Mouse (Mus musculus) megakaryocyte, embryonic 14.5 days (primary cell): ENCODE results near the gene Zdhhc5. TPM values are rescaled to one million over a fixed set of nuclear protein-coding genes. Genes with fewer than 3 reads are reported as not detected.
"Not testable (repeated sequence)": the region's sequence is repeated elsewhere in the genome, so short reads cannot be mapped to it uniquely, and the experiment has no call there.

Experiments used
- H3K27me3 ChIP-seq: replicated peaks from 2 replicates; pipeline ENCODE3; 2012; ENCODE audit warnings: inconsistent platforms
- H3K36me3 ChIP-seq: replicated peaks from 2 replicates; pipeline ENCODE3; 2012; ENCODE audit warnings: low read length, inconsistent platforms, mixed read lengths
- H3K4me1 ChIP-seq: 2 replicates; pipeline ENCODE4 v1.6.1; 2012; ENCODE audit warnings: inconsistent platforms
- H3K4me3 ChIP-seq: replicated peaks from 2 replicates; pipeline ENCODE3; 2012; ENCODE audit warnings: moderate library complexity, mild to moderate bottlenecking, inconsistent platforms
- H3K9me3 ChIP-seq: 2 replicates; pipeline ENCODE4 v1.6.1; 2012; ENCODE audit warnings: inconsistent platforms
- FLI1 ChIP-seq: IDR thresholded peaks from 2 replicates; pipeline ENCODE4 v1.6.1; 2012; ENCODE audit warnings: low read length, inconsistent platforms, mixed read lengths
- GATA1 ChIP-seq: IDR thresholded peaks from 3 replicates; pipeline ENCODE4 v1.6.1; 2012; ENCODE audit warnings: mixed read lengths, low read length, inconsistent platforms, borderline replicate concordance
- polyA plus RNA-seq: library from polyadenylated mRNA; stranded (reverse); fragments of >175 nt; gene quantifications from 2 replicates; pipeline ENCODE4 v1.2.3, GENCODE M21; 2012; ENCODE audit warnings: low replicate concordance; ENCODE audit not compliant: insufficient read depth

Gene Zdhhc5
- polyA plus RNA-seq, 1 experiment = 20.0 TPM

DNA sequence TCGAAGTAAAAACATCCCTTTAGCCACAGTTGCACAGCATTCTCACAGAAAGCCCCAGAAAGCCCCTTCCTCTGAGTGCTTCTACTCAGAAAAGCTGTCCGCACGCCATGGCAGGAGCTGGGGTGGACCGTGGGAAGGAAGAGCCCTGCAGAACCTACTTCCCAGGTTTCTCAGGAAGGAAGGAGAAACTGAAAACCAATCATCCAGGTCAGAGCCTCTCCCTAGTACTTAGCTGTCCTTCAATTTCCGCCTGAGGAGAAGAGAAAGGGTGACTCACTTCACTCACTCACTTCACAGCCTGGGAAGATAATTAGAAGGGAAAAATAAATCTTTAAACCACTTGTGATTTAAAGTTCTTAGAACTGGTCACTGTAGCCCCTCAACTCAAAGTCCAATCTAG lies 10.7 kb downstream of the Zdhhc5 start:
- H3K4me3 ChIP-seq = no peak overlapping the region
- TF ChIP-seq FLI1 (no peak), GATA1 (no peak)
- no peaks in the 10 kb centered on the region for H3K27me3 ChIP-seq
- H3K36me3 ChIP-seq = peaks cover 81% of the 10 kb centered on the region
- no peaks in the 10 kb centered on the region for H3K9me3 ChIP-seq
- peaks cover 65% of the 10 kb centered on the region for H3K4me1 ChIP-seq

DNA sequence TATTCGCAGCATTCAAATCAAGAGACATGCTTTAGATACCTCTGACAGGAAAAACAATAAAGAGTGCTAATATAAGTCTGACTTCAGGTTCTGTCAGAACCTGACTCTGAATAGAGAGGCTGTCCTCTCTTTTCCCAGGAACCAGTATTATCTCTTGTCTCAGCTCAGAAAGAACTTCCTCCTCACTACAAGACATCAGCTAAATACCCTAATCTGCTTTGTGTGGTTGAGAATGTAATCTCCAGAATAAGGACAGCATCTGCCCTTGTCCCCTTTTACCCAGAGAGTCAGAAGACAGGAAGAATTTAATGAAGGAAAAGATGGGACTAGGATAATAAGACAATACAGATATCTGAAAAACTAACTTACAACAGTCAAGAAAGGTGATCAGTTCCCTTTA lies 11.5 kb downstream of the Zdhhc5 start:
- no peaks in the 10 kb centered on the region for H3K27me3 ChIP-seq
- no peak overlapping the region for H3K4me3 ChIP-seq
- H3K36me3 ChIP-seq = peaks cover 80% of the 10 kb centered on the region
- H3K4me1 ChIP-seq = peaks cover 58% of the 10 kb centered on the region
- no peak for TF ChIP-seq FLI1
- no peak for TF ChIP-seq GATA1
- no peaks in the 10 kb centered on the region for H3K9me3 ChIP-seq

- Histone ChIP-seq H3K27me3 (no peaks in the 10 kb centered on the region), H3K4me3 (no peak overlapping the region), H3K36me3 (peaks cover 95% of the 10 kb centered on the region), H3K9me3 (no peaks in the 10 kb centered on the region), H3K4me1 (peaks cover under 1% of the 10 kb centered on the region; the same call in 1 of the 2 replicates)
- TF ChIP-seq FLI1 = no peak
- TF ChIP-seq GATA1 = no peak
Observed at GRCm38 (mm10) chr2:84695007-84695695, 19.8 kb downstream of the Zdhhc5 start.

- no peak for TF ChIP-seq FLI1
- no peak for TF ChIP-seq GATA1
- peaks cover 97% of the 10 kb centered on the region for H3K36me3 ChIP-seq
- no peaks in the 10 kb centered on the region for H3K9me3 ChIP-seq
- no peak overlapping the region for H3K4me3 ChIP-seq
- H3K27me3 ChIP-seq = no peaks in the 10 kb centered on the region
- H3K4me1 ChIP-seq = peaks cover 15% of the 10 kb centered on the region
Observed at GRCm38 (mm10) chr2:84690050-84690449, 24.9 kb downstream of the Zdhhc5 start.

GRCm38 (mm10) chr2:84688080-84688844 lies 26.7 kb downstream of the Zdhhc5 start:
- Histone ChIP-seq H3K36me3 (peaks cover 91% of the 10 kb centered on the region), H3K4me3 (no peak overlapping the region), H3K9me3 (no peaks in the 10 kb centered on the region), H3K27me3 (no peaks in the 10 kb centered on the region), H3K4me1 (peaks cover 21% of the 10 kb centered on the region)
- TF ChIP-seq FLI1 = no peak
- no peak for TF ChIP-seq GATA1

- H3K9me3 ChIP-seq = no peaks in the 10 kb centered on the region
- no peaks in the 10 kb centered on the region for H3K27me3 ChIP-seq
- H3K4me1 ChIP-seq = peaks cover 25% of the 10 kb centered on the region; the same call in 1 of the 2 replicates
- TF ChIP-seq GATA1 = no peak
- no peak for TF ChIP-seq FLI1
- peaks cover 55% of the 10 kb centered on the region for H3K36me3 ChIP-seq
- H3K4me3 ChIP-seq = no peak overlapping the region
Observed at GRCm38 (mm10) chr2:84682605-84683183, 32.3 kb downstream of the Zdhhc5 start.

DNA sequence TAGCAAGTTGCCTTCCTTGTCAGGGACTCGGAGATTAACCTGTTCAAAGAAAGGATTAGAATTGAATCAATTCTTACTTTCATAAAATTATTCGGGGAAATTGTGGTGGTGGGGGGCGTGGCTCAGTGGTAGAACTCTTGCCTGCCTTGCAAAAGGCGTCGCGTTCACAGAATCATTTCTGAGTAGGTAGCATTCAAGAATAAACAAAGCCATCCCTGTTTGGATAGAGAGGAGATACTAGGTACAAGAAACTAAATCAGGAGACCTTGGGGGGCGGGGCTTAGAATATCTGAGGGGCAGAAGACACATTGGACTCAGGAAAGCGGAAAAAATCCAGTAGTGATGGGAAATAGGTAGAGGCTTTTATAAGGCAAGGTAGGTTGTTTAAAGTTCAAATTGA lies 36.0 kb downstream of the Zdhhc5 start, which contains the start of gene Tmx2:
TSS of gene Tmx2 (minus strand) at position 125 of the 400 bp plus-strand sequence.
- Histone ChIP-seq H3K9me3 (no peaks in the 10 kb centered on the region), H3K27me3 (no peaks in the 10 kb centered on the region), H3K36me3 (peaks cover 43% of the 10 kb centered on the region), H3K4me1 (peaks cover 37% of the 10 kb centered on the region), H3K4me3 (peak within 1 kb of the TSS; percentile 100)
- TF ChIP-seq GATA1 (no peak), FLI1 (no peak)

DNA sequence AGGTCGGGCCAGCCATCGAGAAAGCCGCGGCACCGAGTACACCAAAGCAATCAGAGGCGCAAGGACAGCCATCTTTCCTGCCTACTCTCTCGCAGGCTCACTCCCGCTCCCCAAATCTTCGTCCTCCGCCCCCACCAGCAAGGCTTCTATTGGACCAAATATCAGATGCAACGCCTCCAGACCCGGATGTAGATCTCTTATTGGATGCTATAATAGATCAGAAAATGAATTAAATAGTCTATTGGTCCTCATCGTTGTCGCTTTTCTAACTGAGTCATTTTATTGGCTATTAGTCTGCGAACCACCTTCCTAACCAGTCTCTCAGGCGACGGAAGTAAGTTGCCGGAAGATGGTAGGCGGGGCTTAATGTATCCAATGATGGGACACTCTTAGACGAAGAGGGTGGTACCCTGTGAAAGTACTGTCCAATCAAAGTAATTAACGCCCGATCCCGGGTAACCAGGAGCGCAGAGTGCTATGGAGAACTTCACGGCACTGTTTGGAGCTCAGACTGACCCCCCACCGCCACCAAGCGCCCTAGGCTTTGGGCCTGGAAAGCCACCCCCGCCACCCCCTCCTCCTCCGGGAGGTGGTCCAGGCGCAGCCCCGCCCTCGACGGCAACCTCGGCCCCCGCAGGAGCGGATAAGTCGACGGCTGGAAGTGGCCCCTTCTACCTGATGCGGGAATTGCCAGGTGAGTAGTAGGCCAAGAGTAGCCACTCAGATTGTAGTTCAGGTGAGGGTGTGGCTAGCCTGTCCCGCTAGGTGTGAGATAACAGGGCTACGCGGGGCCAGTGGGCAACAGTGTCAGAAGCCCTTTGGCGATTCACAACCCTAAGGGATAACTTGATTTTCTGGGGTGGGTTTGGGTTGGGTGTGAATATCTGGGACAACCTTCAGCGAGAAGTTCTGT lies 36.8 kb downstream of the Zdhhc5 start, which contains the start of the genes Gm28635 and Med19:
TSS of gene Gm28635 (minus strand) at position 74 of the 913 bp plus-strand sequence.
TSS of gene Med19 (plus strand) at position 435 of the 913 bp plus-strand sequence.
- TF ChIP-seq GATA1 (no peak), FLI1 (no peak)
- Histone ChIP-seq H3K9me3 (no peaks in the 10 kb centered on the region), H3K36me3 (peaks cover 47% of the 10 kb centered on the region), H3K27me3 (no peaks in the 10 kb centered on the region), H3K4me1 (peaks cover 37% of the 10 kb centered on the region), H3K4me3 (peak within 1 kb of the TSS; percentile 100)

DNA sequence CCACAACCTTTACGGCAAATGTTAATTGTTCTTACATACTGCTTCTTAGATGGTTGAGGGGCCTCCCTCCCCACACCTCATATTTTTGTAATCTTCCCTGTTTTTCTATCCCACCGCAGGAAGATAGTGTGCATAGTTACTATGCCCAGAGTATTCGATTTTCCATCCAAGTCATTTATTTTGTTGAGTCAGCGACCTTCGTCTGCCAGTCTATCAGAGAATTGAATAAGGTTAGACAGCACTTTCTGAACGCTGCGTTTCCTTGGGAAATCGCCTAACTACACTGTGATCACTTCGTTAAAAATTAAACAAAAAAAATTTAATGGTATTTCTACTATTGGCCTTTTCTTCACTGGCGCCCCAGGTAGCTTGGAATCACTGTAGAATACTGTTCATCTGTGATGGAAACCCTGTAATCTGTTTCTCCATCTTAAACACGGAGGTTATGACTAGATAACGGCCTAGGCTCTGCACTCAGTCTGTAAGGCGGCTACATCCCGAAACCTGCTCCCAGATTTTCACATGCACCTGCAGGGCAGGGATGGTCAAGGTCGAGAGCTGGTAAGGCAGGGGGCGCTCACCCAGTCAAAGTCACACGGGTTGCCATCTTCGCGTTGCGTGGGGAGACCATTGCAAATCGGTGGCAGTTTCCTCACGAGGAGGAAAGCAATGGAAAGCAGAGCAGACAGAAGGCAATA lies 37.6 kb downstream of the Zdhhc5 start:
- peaks cover 31% of the 10 kb centered on the region for H3K4me1 ChIP-seq
- peak overlapping the region; percentile 94 for H3K4me3 ChIP-seq
- no peaks in the 10 kb centered on the region for H3K27me3 ChIP-seq
- no peaks in the 10 kb centered on the region for H3K9me3 ChIP-seq
- H3K36me3 ChIP-seq = peaks cover 47% of the 10 kb centered on the region
- TF ChIP-seq GATA1 = no peak
- no peak for TF ChIP-seq FLI1

DNA sequence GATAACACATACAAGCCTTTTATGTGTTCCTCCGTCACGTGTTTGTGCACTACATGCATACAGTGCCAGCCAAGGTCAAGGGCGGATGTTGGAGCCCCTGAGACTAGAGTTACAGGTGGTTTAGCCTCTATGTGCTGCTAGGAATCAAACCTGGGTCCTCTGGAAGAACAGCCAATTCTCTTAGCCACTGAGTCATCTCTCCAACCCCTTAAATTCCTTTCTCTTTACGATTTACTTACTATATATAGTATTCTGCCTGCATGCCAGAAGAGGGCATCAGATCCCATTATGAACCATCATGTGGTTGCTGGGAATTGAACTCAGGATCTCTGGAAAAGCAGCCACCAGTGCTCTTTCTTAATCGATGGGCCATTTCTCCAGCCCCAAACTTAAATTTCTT lies 43.4 kb downstream of the Zdhhc5 start:
- H3K9me3 ChIP-seq, H3K27me3 ChIP-seq, H3K4me3 ChIP-seq: not testable (repeated sequence)
- Histone ChIP-seq H3K4me1 (peaks cover 31% of the 10 kb centered on the region), H3K36me3 (peaks cover 40% of the 10 kb centered on the region)
